Mouse (Mus musculus) activated CD4-positive, CD25-positive, alpha-beta regulatory T cell, adult 4 months (primary cell): ENCODE measurements around the gene Car6. TPM values are rescaled to one million over a fixed set of nuclear protein-coding genes. Genes with fewer than 3 reads are reported as not detected.

Experiments
- ATAC-seq: one replicate; pipeline ENCODE4 v1.8.0; 2017
- polyA plus RNA-seq, 2 experiments: library from polyadenylated mRNA; unstranded; fragments of 100-300 nt; shearing (Covaris generic); gene quantifications; one replicate each; pipeline ENCODE4 v1.2.1; 2017

The Car6 gene
- polyA plus RNA-seq = not detected

DNA sequence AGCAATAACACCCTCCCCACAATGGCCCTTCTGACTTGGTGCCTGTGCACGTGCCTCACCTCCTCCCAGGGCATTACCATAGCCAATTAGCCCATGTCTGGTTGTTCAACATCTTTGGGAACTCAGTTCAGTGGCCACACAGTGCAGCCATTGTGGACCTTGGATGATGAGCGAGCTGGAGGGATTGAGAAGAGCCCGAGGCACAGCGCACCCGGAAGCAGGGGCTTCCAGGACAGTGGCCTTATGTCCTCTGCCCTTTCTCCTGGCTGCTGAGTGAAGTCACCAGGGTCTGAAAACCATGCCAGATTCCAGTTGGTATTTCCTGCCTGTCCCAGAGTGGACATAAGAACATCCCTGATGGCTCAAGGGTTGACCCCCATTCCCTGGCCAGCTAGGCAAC lies at the start of gene Car6:
TSS of gene Car6 (minus strand) at position 101 of the 400 bp plus-strand sequence.
- no peak for ATAC-seq

DNA sequence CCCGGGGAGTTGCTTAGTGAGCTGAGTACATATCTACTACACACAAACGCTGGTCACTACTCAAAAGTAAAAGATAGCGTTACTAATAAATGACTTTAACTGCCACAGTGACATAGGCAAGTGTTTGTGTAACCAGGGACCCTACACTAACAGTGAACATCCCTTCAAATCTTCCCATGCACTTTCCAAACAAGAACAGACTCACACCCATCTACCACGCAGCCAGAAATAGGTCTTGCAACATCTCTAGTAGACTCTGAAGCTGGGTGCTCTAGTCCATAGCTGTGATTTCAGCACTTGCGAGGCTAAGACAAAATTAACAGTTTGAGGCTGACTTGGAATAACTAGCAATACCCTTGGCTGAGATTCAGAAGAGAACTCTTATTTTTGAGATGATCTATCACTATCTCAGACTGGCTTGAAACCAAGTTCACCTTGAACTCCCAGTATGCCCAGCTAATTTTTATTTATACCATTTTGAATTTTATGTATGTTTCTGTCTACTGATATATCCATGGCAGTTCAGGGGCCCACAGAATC lies 48.7 kb upstream of the Car6 start:
- no peak for ATAC-seq

DNA sequence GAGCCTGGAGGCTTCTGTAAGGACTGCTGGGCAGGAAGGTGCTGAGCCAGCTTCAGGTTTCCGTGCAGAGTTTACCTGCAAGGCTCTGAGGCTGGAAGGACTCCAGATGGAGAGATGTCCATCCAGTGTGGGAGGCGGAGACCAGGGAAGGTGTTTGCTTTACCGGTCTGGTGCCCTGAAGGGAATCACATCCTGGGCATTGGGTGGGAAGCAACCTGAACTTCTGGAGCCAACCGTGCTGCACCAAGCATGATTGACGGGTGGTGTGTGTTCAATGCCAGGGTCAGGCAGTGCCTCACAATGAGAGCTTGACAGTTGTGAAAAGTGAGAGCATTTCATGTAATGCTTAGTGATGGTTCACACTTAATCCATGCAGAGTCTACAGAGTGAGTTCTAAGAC lies 47.8 kb upstream of the Car6 start:
- ATAC-seq = no peak

DNA sequence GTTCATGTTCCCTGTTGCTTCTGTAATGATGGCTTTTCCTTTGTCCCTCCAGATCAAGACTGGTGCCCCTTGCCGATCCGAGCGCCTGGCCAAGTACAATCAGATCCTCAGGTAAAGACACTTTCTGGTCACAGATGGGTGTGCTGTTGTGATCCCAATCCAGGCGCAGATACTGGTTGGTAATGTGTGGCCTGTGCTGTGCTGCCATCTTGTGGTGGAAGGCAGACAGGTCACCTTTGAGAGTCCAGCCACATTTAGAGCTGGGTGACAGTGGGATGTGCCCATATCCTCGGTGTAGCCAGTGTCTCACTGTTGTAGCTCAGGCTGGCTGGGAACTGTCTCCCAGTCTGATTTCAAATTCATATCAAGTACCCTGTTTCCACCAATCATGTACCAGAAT lies 46.9 kb upstream of the Car6 start:
- ATAC-seq = peak; percentile 75

- ATAC-seq = no peak
These were observed 44.7 kb upstream of the Car6 start for GRCm38 (mm10) chr4:150245876-150246275.

DNA sequence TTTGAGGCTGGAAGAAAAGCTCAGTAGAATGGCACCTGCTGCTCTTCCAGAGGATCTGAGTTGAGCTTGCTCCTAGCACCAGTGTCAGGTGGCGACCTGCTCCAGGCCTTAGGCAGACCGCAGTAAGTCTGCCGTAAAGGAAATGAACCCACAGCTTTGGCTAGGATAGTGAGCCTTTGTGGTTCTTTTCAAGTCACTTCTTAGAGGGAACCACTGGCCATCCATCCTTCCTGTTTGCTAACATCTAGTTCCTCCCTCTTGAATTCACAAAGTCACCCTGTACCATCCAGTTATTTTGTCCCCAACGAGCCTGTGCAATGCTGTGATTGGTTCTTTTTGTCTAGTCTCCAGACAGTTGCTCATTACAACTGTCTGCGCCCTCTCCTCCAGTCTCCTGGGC lies 41.6 kb upstream of the Car6 start:
- ATAC-seq = no peak

- ATAC-seq = no peak
These were observed 40.6 kb upstream of the Car6 start for GRCm38 (mm10) chr4:150241708-150242107.

DNA sequence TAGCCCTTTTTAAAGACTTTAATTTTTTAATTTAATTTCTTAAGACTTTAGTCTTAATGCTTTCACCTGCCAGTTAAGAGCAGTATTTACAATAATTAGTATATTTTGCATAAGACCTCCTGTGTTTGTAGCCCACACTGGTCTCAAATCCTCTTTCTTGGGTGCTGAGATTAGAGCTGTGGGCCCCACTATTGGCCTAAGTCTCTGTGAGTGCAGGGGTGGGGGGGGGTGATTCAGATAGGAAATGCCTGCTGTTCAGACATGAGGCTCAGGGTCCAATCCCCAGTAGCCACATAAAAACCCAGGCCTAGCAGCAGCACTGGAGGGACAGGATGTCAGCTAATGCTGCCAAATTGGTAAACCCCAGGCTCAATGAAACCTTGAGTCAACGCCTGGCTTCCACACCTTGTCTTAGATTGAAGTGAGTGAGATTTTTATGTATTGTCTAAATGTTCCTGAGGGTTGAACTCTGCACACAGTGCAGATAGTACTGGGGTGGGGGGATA lies 39.3 kb upstream of the Car6 start:
- peak; percentile 4 for ATAC-seq

DNA sequence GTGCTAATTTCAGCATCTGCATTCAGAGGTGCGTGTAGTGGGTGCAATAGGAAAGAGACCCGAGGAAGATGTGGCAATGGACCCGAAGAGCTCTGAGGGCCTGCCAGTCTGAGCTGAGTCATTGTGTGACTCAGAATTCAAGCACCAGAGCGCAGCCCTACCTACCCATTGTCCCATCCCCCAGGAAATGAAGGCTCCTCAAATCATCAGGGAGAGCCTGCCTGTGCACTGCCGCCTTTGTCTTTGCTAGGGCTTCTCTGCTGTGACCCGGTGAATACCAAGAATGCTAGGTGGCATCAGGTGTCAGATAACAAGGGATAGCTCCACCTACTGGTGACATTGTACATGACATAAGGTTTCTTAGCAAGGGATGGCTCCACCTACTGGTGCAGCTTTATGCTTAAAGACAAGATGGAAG lies 38.8 kb upstream of the Car6 start:
- peak; percentile 50 for ATAC-seq

DNA sequence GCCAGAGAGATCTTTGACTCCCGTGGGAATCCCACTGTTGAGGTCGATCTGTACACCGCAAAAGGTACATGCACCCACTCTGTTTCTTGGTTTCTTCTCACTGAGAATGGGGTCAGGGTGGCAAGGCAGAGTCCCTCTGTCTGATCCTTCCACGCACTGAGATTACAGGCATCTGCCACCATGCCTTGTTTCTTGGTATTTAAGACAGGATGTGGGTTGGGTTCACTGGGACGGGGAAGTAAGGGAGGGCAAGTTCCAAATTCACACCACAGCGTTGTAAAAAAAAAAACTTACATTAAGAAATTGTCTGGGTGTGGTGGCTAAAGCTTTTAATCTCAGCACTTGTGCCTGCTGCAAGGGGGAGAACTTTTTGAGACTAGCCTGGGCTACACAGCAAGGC lies 38.4 kb upstream of the Car6 start:
- peak; percentile 42 for ATAC-seq

- ATAC-seq = no peak
These were observed 38.0 kb upstream of the Car6 start for GRCm38 (mm10) chr4:150239087-150239480.

- no peak for ATAC-seq
These were observed 37.4 kb upstream of the Car6 start for GRCm38 (mm10) chr4:150238433-150239086.

- ATAC-seq = no peak
These were observed 36.7 kb upstream of the Car6 start for GRCm38 (mm10) chr4:150237636-150238361.

GRCm38 (mm10) chr4:150236521-150237481 lies 35.7 kb upstream of the Car6 start, which contains the start of gene Eno1:
Gene Eno1, plus strand, starts transcription at chr4:150236721.
- ATAC-seq = peak; percentile 71

DNA sequence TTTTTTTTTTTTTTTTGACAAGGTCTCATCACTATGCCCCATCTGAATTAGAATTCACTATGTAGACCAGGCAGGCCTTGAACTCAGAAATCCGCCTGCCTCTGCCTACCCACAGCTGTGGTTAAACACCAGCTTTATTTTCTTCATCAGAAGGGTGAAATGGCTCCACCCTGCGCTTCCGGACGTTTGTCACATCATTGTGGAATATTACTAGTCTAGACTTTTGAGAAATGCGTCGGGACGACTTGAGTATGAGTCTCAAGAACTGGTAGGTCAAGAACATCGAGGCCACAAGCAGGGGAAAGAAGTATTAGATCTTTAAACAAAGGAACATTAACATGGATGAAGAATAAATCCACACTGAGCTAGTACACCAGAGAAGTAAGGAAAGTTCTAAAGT lies 34.9 kb upstream of the Car6 start:
- ATAC-seq = no peak

DNA sequence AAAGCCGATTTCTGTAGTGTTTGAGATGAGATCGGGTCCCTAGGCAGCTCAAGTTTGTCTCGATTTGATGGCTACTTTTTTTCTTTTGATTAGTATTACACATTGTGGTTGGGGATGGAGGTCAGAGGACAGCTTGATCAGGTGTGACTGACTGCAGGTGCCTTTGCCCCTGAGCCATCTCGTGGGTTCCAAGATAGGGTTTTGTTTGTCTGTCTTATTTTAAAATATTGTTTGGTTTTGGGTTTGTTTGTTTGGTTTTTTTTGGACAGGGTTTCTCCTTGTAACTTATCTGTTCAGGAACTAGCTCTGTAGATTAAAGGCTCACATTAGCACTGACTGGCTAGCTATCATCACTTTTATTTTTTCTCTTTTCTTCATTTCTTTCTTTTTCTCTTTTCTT lies 34.5 kb upstream of the Car6 start:
- no peak for ATAC-seq

DNA sequence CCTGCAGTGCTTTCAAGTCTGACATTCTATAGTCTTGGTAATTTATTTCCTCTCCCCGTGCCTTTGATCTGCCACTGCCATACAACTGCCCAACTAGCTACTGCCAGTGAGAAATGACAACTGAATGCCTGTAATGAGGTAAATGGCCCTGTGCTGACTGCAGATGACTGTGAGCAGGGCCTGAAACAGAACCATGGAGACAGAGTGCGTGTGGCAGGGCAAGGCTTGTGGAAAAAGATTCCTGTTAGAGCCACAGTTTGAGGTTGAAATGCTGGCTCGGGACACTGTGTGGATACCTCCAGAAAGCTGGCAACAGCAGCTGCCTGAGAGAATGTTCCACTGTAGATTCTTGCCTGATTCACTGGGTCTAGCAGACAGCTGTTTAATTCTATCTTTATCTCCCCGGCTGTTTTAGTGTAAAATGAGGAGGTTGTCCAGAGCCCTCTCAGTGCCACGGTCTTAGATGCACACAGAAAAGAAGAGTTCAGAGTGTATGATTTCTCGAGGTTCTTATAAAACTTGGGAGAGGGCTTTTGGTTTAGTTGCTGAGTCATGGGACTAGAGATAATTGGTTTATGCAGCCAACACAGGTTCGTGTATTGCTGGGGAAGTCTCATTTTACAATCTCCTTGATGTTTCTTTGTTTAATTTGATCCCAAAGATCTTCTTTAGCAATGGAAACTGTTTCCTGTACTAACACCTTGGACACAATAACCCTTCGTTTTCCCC lies 33.6 kb upstream of the Car6 start:
- no peak for ATAC-seq

DNA sequence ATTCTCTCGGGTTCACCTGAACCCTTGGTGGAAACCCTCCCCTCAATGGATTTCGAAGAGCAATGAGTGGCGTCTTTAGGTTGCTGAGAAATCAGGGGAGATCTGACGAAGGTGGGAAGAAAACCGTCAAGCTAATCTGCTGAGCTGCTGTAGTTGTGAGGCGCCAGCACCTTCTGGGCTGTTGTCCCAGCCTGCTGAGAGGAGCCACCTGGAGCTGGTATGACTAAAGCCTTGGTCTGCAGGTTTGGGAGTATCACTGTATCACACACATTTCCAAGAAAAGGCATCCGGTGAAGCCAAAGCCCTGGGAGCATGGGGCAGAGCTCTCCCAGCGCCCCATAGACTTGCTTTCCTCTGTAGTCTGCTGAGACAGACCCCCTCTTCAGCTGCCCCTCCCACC lies 30.7 kb upstream of the Car6 start:
- ATAC-seq = no peak

DNA sequence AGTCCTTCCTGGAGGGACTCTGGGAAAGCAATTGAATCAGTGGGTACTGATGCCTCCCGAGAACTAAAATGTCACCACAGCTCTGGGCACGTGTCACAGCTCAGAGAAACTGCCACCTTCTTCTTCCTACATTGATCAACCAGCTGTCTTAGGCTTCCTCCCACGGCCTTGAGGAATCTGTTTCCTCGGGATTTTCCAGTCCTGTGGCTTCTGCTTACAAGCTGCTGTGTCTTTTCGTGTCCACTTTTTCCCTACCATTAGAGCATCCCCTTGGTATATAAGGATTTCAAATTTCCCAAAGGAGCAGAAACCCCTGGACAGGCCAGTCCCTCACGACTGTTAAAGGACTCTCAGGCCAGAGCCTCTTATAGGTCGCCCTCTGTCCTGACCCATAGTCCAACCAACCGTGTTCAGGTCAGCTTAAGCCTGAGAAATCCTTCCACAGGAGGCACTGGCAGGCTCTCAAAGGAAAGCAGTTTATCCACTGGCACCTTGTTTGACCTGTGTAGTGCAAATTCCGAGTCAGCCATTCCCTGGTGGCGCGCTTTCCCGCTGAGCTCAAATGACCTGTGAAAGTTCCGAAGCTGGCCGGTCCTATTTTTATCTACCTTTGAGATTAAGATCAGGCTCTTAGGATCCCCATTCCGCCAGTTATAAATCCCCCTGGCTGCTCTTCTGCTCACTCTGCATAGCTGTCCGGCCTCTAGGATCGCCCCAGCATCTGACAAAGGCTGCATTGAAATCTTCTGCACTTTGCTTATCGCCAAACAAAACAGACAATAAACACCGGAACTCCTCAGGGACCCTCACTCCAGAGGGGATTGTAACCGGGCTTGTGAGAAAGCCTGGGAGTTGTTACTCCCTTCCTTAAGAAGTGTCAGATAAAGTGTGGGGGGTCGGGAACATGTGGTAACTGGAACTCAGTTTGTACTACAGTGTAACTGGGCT lies 29.6 kb upstream of the Car6 start:
- ATAC-seq = no peak

DNA sequence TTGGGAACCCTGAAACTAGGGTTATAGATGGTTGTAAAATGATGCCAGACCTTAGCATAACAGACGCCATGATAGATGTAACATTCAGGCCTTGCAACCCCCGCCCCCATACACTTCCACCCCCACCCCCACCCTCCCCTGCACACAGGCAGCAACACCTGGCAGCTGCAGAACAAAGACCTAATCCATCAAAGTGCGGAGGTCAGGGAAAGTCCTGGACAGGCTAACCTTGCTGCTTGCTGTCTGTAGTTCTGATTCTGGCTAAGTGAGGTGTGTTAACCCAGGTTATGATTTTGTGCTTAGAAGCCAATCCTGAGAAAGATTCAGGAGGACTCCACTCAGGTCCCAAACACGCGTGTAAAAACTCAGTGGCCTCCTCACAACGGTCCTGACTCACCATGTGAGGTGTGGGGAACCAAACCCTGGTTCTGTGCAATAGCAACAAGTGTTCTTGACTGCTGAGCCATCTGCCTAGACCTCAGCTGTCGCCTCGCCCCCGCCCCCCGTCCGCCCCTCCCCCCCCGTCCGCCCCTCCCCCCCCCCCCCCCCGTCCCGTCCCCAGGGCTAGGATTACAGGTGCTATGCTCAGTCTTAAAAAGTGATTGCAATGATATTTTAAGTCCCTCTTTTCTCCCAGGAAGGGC lies 28.7 kb upstream of the Car6 start:
- ATAC-seq = no peak
